Mouse (Mus musculus) limb, embryonic 11.5 days (tissue): ENCODE results near the gene 9430015G10Rik. TPM values are rescaled to one million over a fixed set of nuclear protein-coding genes. Genes with fewer than 3 reads are reported as not detected.

Experiments
- ATAC-seq: fragments of 200-750 bp; cut with Nextera tagmentation; 2 replicates; pipeline ENCODE4 v1.8.0; 2017; ENCODE audit warnings: low read depth; ENCODE audit not compliant: insufficient number of reproducible peaks, low FRiP score, low TSS enrichment
- DNase-seq: peaks from one replicate; pipeline ENCODE4 v3.0.0-alpha.2; 2015; ENCODE audit warnings: low spot score
- H3K27ac ChIP-seq: fragments of 300-500 bp; sonication (generic); replicated peaks from 2 replicates; pipeline ENCODE4 v1.5.1; 2014; ENCODE audit warnings: low read depth, mild to moderate bottlenecking, low read length
- H3K27me3 ChIP-seq: fragments of 300-500 bp; sonication (generic); 2 replicates; pipeline ENCODE4 v1.6.1; 2014; ENCODE audit warnings: mild to moderate bottlenecking, low read length, mixed read lengths; ENCODE audit not compliant: control insufficient read depth, insufficient read depth
- H3K36me3 ChIP-seq: fragments of 300-500 bp; sonication (generic); 2 replicates; pipeline ENCODE4 v1.6.1; 2014; ENCODE audit warnings: mild to moderate bottlenecking, low read length, moderate library complexity, mixed read lengths; ENCODE audit not compliant: control insufficient read depth, insufficient read depth
- H3K4me1 ChIP-seq: fragments of 300-500 bp; sonication (generic); 2 replicates; pipeline ENCODE4 v1.6.1; 2014; ENCODE audit warnings: low read length, mixed read lengths; ENCODE audit not compliant: control insufficient read depth, insufficient read depth
- H3K4me2 ChIP-seq: fragments of 300-500 bp; sonication (generic); 2 replicates; pipeline ENCODE4 v1.6.1; 2014; ENCODE audit warnings: low read depth, mild to moderate bottlenecking, moderate library complexity; ENCODE audit not compliant: severe bottlenecking
- H3K4me3 ChIP-seq: fragments of 300-500 bp; sonication (generic); 2 replicates; pipeline ENCODE4 v1.5.1; 2014; ENCODE audit warnings: low read depth, low read length
- H3K9ac ChIP-seq: fragments of 300-500 bp; sonication (generic); 2 replicates; pipeline ENCODE4 v1.6.1; 2014; ENCODE audit warnings: mild to moderate bottlenecking, low read length
- H3K9me3 ChIP-seq: fragments of 300-500 bp; sonication (generic); 2 replicates; pipeline ENCODE4 v1.6.1; 2016; ENCODE audit warnings: low read length; ENCODE audit not compliant: control insufficient read depth
- WGBS: fragments of 180-500 bp; shearing (Covaris S2); extraction: QIAGEN DNeasy Blood & Tissue Kit; methylation state at CpG from one replicate; pipeline ENCODE4 v1.1.7; 2014; 5-methylcytosine and 5-hydroxymethylcytosine counted together
- polyA plus RNA-seq: library from polyadenylated mRNA; unstranded; fragments of >200 nt; fragmentation: Nextera tagmentation; extraction: Ambion mirVana; gene quantifications from 2 replicates; pipeline ENCODE4 v1.2.1, GENCODE M21; 2014

9430015G10Rik gene
- 61.9 and 71.4 TPM in 2 replicates for polyA plus RNA-seq

- 0% methylated on average over 60 of the region's 60 CpGs for WGBS
- Histone ChIP-seq H3K4me3 (peak within 1 kb of the TSS; percentile 70), H3K9me3 (no peaks in the 10 kb centered on the region), H3K27me3 (no peaks in the 10 kb centered on the region), H3K9ac (peak within 1 kb of the TSS; percentile 71), H3K4me1 (no peaks in the 10 kb centered on the region), H3K27ac (peak within 1 kb of the TSS; percentile 77; the same call in 1 of the 2 replicates), H3K4me2 (peak within 1 kb of the TSS; percentile 64), H3K36me3 (no peaks in the 10 kb centered on the region)
- DNase-seq = peak; percentile 99
- ATAC-seq = peak; percentile 98
Measured at GRCm38 (mm10) chr4:156109570-156110331, at the start of gene 9430015G10Rik. Gene 9430015G10Rik, plus strand, starts transcription at chr4:156109982.

GRCm38 (mm10) chr4:156063861-156064509 is 45.8 kb upstream of the 9430015G10Rik start:
- 12% methylated on average over 4 of the region's 4 CpGs for WGBS
- no peaks in the 10 kb centered on the region for H3K27me3 ChIP-seq
- DNase-seq (no peak), ATAC-seq (no peak)
- 0 out of 2 replicates have a peak, but pooled peaks cover 3% of the 10 kb centered on the region for H3K4me1 ChIP-seq
- no peak overlapping the region for H3K27ac ChIP-seq
- H3K4me3 ChIP-seq = no peak overlapping the region
- H3K4me2 ChIP-seq = no peak overlapping the region
- no peak overlapping the region for H3K9ac ChIP-seq
- no peaks in the 10 kb centered on the region for H3K36me3 ChIP-seq
- no peaks in the 10 kb centered on the region for H3K9me3 ChIP-seq

- ATAC-seq = no peak
- no peaks in the 10 kb centered on the region for H3K27me3 ChIP-seq
- H3K9ac ChIP-seq = no peak overlapping the region
- no peaks in the 10 kb centered on the region for H3K36me3 ChIP-seq
- H3K4me2 ChIP-seq = no peak overlapping the region
- H3K4me1 ChIP-seq = 0 out of 2 replicates have a peak, but pooled peaks cover 3% of the 10 kb centered on the region
- no peak overlapping the region for H3K27ac ChIP-seq
- no peaks in the 10 kb centered on the region for H3K9me3 ChIP-seq
- H3K4me3 ChIP-seq = no peak overlapping the region
- 84% methylated on average over 9 of the region's 9 CpGs for WGBS
- no peak for DNase-seq
Measured at GRCm38 (mm10) chr4:156064510-156064897, 45.3 kb upstream of the 9430015G10Rik start.

GRCm38 (mm10) chr4:156065156-156065894 is 44.5 kb upstream of the 9430015G10Rik start:
- WGBS = 83% methylated on average over 10 of the region's 10 CpGs
- H3K4me1 ChIP-seq = peaks cover 3% of the 10 kb centered on the region
- H3K4me3 ChIP-seq = no peak overlapping the region
- no peak overlapping the region for H3K27ac ChIP-seq
- ATAC-seq = no peak
- H3K4me2 ChIP-seq = no peak overlapping the region
- H3K9ac ChIP-seq = no peak overlapping the region
- H3K27me3 ChIP-seq = no peaks in the 10 kb centered on the region
- H3K36me3 ChIP-seq = no peaks in the 10 kb centered on the region
- DNase-seq = no peak
- no peaks in the 10 kb centered on the region for H3K9me3 ChIP-seq

- no peak for ATAC-seq
- Histone ChIP-seq H3K36me3 (no peaks in the 10 kb centered on the region), H3K4me1 (peaks cover 7% of the 10 kb centered on the region), H3K27me3 (no peaks in the 10 kb centered on the region), H3K4me2 (no peak overlapping the region), H3K9me3 (no peaks in the 10 kb centered on the region), H3K9ac (no peak overlapping the region), H3K27ac (no peak overlapping the region), H3K4me3 (no peak overlapping the region)
- 66% methylated on average over 5 of the region's 5 CpGs for WGBS
- DNase-seq = no peak
Measured at GRCm38 (mm10) chr4:156067256-156067949, 42.4 kb upstream of the 9430015G10Rik start.

- Histone ChIP-seq H3K27me3 (no peaks in the 10 kb centered on the region), H3K4me2 (no peak overlapping the region), H3K9ac (no peak overlapping the region), H3K36me3 (no peaks in the 10 kb centered on the region), H3K9me3 (no peaks in the 10 kb centered on the region), H3K27ac (no peak overlapping the region), H3K4me3 (no peak overlapping the region), H3K4me1 (peaks cover 7% of the 10 kb centered on the region)
- WGBS = 91% methylated on average over 8 of the region's 8 CpGs
- DNase-seq (no peak), ATAC-seq (no peak)
Measured at GRCm38 (mm10) chr4:156069701-156070100, 40.1 kb upstream of the 9430015G10Rik start.

GRCm38 (mm10) chr4:156070276-156070675 is 39.5 kb upstream of the 9430015G10Rik start:
- no peak overlapping the region; the same call in 1 of the 2 replicates for H3K27ac ChIP-seq
- H3K36me3 ChIP-seq = no peaks in the 10 kb centered on the region
- peaks cover 7% of the 10 kb centered on the region for H3K4me1 ChIP-seq
- no peaks in the 10 kb centered on the region for H3K27me3 ChIP-seq
- DNase-seq (no peak), ATAC-seq (no peak)
- H3K9ac ChIP-seq = no peak overlapping the region
- 68% methylated on average over 6 of the region's 6 CpGs for WGBS
- no peak overlapping the region for H3K4me2 ChIP-seq
- no peaks in the 10 kb centered on the region for H3K9me3 ChIP-seq
- no peak overlapping the region for H3K4me3 ChIP-seq

GRCm38 (mm10) chr4:156070716-156071115 is 39.1 kb upstream of the 9430015G10Rik start:
- H3K27ac ChIP-seq = no peak overlapping the region
- H3K9ac ChIP-seq = no peak overlapping the region
- DNase-seq = peak; percentile 38
- H3K27me3 ChIP-seq = no peaks in the 10 kb centered on the region
- H3K4me1 ChIP-seq = peaks cover 7% of the 10 kb centered on the region
- H3K4me2 ChIP-seq = no peak overlapping the region
- H3K9me3 ChIP-seq = no peaks in the 10 kb centered on the region
- H3K36me3 ChIP-seq = no peaks in the 10 kb centered on the region
- no peak for ATAC-seq
- WGBS = 49% methylated on average over 2 of the region's 2 CpGs
- H3K4me3 ChIP-seq = no peak overlapping the region
